Mouse (Mus musculus) regulatory T cell (primary cell): ENCODE data around the gene Olfr460.
"Not testable (repeated sequence)": the region's sequence is repeated elsewhere in the genome, so short reads cannot be mapped to it uniquely, and the experiment has no call there.

Experiments
- in situ Hi-C: fragments of 300-600 bp; cut with MboI, MseI; formaldehyde crosslinking; loops from one replicate; pipeline ENCODE4 v1.15.1; 2025; ENCODE audit warnings: high pct_unique_total_duplicates

Olfr460 gene

GRCm38 (mm10) chr6:40569187-40569586 is at the start of gene Olfr460:
Gene Olfr460, plus strand, starts transcription at chr6:40569487.
- in situ Hi-C loops = no loop called here

GRCm38 (mm10) chr6:40544690-40545089 is 24.6 kb upstream of the Olfr460 start:
- in situ Hi-C loops = no loop called here

- in situ Hi-C loops = no loop called here
Observed at GRCm38 (mm10) chr6:40554950-40555349, 14.3 kb upstream of the Olfr460 start, which contains the start of gene Olfr461. Gene Olfr461, minus strand, starts transcription at chr6:40555050.

- in situ Hi-C loops = no loop called here
Observed at GRCm38 (mm10) chr6:40573618-40574017, 4.3 kb downstream of the Olfr460 start.

- in situ Hi-C loops = no loop called here
Observed at GRCm38 (mm10) chr6:40576305-40576704, 7.0 kb downstream of the Olfr460 start.

GRCm38 (mm10) chr6:40584336-40584735 is 15.0 kb downstream of the Olfr460 start:
- in situ Hi-C loops = no loop called here

- in situ Hi-C loops = no loop called here
Observed at GRCm38 (mm10) chr6:40585645-40586044, 16.4 kb downstream of the Olfr460 start, which contains the start of gene Clec5a. Gene Clec5a, minus strand, starts transcription at chr6:40585821.

GRCm38 (mm10) chr6:40588346-40588745 is 19.1 kb downstream of the Olfr460 start:
- in situ Hi-C loops = no loop called here

GRCm38 (mm10) chr6:40594804-40595550 is 25.7 kb downstream of the Olfr460 start:
- in situ Hi-C loops = no loop called here

- in situ Hi-C loops = not testable (repeated sequence)
Observed at GRCm38 (mm10) chr6:40598546-40598945, 29.3 kb downstream of the Olfr460 start.

GRCm38 (mm10) chr6:40607431-40607830 is 38.1 kb downstream of the Olfr460 start:
- in situ Hi-C loops = no loop called here

- in situ Hi-C loops = no loop called here
Observed at GRCm38 (mm10) chr6:40610244-40610643, 41.0 kb downstream of the Olfr460 start.

- in situ Hi-C loops = no loop called here
Observed at GRCm38 (mm10) chr6:40613260-40613852, 44.1 kb downstream of the Olfr460 start, which contains the start of gene Tas2r138. Gene Tas2r138, minus strand, starts transcription at chr6:40613310.

GRCm38 (mm10) chr6:40617965-40618364 is 48.7 kb downstream of the Olfr460 start:
- in situ Hi-C loops = loop anchor here (5.0 kb wide), 1 partner anchor 69 kb away; no protein-coding TSS in a partner anchor
